ENCODE assay signal across 13 mouse cellular contexts in the genomic region with DNA sequence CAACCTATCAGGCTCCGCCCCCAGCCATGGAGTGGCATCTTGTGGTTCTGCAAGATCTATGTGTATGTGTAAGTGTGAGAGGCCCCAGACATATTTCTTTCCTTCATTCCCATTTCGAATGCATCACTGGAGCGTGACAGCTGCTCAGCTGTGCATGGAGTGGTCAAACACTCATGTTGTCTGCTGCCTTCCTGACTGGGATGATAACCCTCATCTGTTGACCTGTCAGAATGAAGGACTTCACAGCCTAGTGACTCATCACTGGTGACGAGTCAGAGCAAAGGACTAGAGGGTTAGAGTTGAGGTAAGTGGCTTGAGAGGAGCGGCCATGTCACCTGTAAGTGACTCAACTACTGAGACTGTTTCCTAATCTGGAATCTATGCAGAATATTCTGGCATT. TPM values are rescaled to one million over a fixed set of nuclear protein-coding genes. Genes with fewer than 3 reads are reported as not detected.
"Had no signal": no experiment of that assay in that cellular context is flagged by ENCODE, and none has a peak within 500 bp of the region (broad histone marks: within the 10 kb centered on the region; RNA-seq: fewer than 3 reads in every experiment).

No protein-coding gene starts in this region.

- DNase-seq: kidney, adult 2 months; left cerebral cortex, postnatal 4 days; lung, adult 18-20 months; retina, postnatal 1 day; right cerebral cortex, postnatal 4 days; thymus, adult 2 months; thymus, postnatal 25 days had no signal

- H3K9me3 ChIP-seq: limb, embryonic 13.5 days; midbrain, embryonic 13.5 days; neural tube, embryonic 13.5 days; stomach, embryonic 15.5 days had no signal

- H3K9ac ChIP-seq: limb, embryonic 13.5 days; liver, embryonic 14.5 days; midbrain, embryonic 13.5 days; neural tube, embryonic 13.5 days; stomach, embryonic 15.5 days had no signal

- ATAC-seq: midbrain, embryonic 13.5 days had no signal

- H3K36me3 ChIP-seq: limb, embryonic 13.5 days; midbrain, embryonic 13.5 days; neural tube, embryonic 13.5 days; stomach, embryonic 15.5 days had no signal

- H3K4me2 ChIP-seq: limb, embryonic 13.5 days; midbrain, embryonic 13.5 days; neural tube, embryonic 13.5 days; stomach, embryonic 15.5 days had no signal

- H3K27ac ChIP-seq: limb, embryonic 13.5 days; liver, embryonic 14.5 days; midbrain, embryonic 13.5 days; neural tube, embryonic 13.5 days; stomach, embryonic 15.5 days had no signal

- H3K4me3 ChIP-seq: limb, embryonic 13.5 days; midbrain, embryonic 13.5 days; neural tube, embryonic 13.5 days; stomach, embryonic 15.5 days had no signal

- H3K4me1 ChIP-seq: limb, embryonic 13.5 days; midbrain, embryonic 13.5 days; neural tube, embryonic 13.5 days; stomach, embryonic 15.5 days had no signal

- H3K27me3 ChIP-seq: limb, embryonic 13.5 days; neural tube, embryonic 13.5 days; stomach, embryonic 15.5 days had no signal

RNA-seq across cellular contexts. Expression of a gene that starts 34.2 kb away (rescaled TPM):
- total RNA-seq: megakaryocyte-erythroid progenitor cell, adult 5-6 weeks had no signal
